Mouse (Mus musculus) Patski (cell line): ENCODE results near the gene Cask. TPM values are rescaled to one million over a fixed set of nuclear protein-coding genes. Genes with fewer than 3 reads are reported as not detected.

Experiments used
- ATAC-seq: fragments of 100-300 bp; one replicate; pipeline ENCODE4 v1.8.0; 2021
- CTCF ChIA-PET: fragments of 350-600 bp; sonication (Branson Sonifier 250); formaldehyde crosslinking; loops from one replicate; lab custom pipeline; 2022; ENCODE audit warnings: inconsistent platforms; lab: Charles Lee
- POLR2A ChIA-PET: fragments of 350-600 bp; sonication (Branson Sonifier 250); formaldehyde crosslinking; loops from one replicate; lab custom pipeline; 2022; ENCODE audit warnings: antibody characterized with exemption, inconsistent platforms; lab: Charles Lee
- DNase-seq: peaks from one replicate; pipeline ENCODE4 v3.0.0-alpha.2; 2011; ENCODE audit warnings: low read depth, low spot score
- H3K27me3 ChIP-seq: fragments of 371-371 bp; one replicate; pipeline ENCODE4 v1.5.1; 2021
- CTCF ChIP-seq: fragments of 100-300 bp; IDR thresholded peaks from one replicate; pipeline ENCODE4 v1.5.1; 2021
- in situ Hi-C: fragments of 300-500 bp; cut with MboI; formaldehyde crosslinking; loops from 3 replicates; pipeline ENCODE4 v1.11.1; 2018; ENCODE audit warnings: low pct_unique_long_range_greater_than_20kb, mixed read lengths
- polyA plus RNA-seq: library from polyadenylated mRNA; unstranded; gene quantifications from one replicate; pipeline ENCODE4 v1.2.3, GENCODE M21; 2021

Cask gene
- polyA plus RNA-seq, 1 experiment from 2014 or later: 70.1 TPM

- in situ Hi-C loops: no loop called here
- ATAC-seq (no peak), DNase-seq (no peak)
- CTCF ChIA-PET: interaction anchor here (1.6 kb wide), 1 partner anchor 16 kb away, joined by 5 read pairs; no protein-coding TSS in a partner anchor
- TF ChIP-seq CTCF: no peak
- peaks cover 23% of the 10 kb centered on the region for H3K27me3 ChIP-seq
- POLR2A ChIA-PET: no interaction called here
Observed at GRCm38 (mm10) chrX:13673001-13673400, 178.2 kb downstream of the Cask start.

- peaks cover 19% of the 10 kb centered on the region for H3K27me3 ChIP-seq
- POLR2A ChIA-PET: interaction anchor here (0.6 kb wide), 1 partner anchor 375 kb away, joined by 3 read pairs; no protein-coding TSS in a partner anchor
- DNase-seq: no peak
- CTCF ChIA-PET: no interaction called here
- in situ Hi-C loops: no loop called here
- TF ChIP-seq CTCF: no peak
- ATAC-seq: no peak
Observed at GRCm38 (mm10) chrX:13670342-13670741, 180.8 kb downstream of the Cask start.

- POLR2A ChIA-PET: no interaction called here
- in situ Hi-C loops: no loop called here
- DNase-seq: no peak
- TF ChIP-seq CTCF: no peak
- CTCF ChIA-PET: no interaction called here
- no peak for ATAC-seq
- H3K27me3 ChIP-seq: peaks cover 32% of the 10 kb centered on the region
Observed at GRCm38 (mm10) chrX:13668867-13669266, 182.3 kb downstream of the Cask start.

GRCm38 (mm10) chrX:13661063-13661462 is 190.1 kb downstream of the Cask start, which contains the start of gene Gpr82:
Gpr82 (plus strand) TSS chrX:13661363.
- in situ Hi-C loops: no loop called here
- ChIA-PET POLR2A (no interaction called here), CTCF (interaction anchor here (1.1 kb wide), 1 partner anchor 11 kb away, joined by 3 read pairs; no protein-coding TSS in a partner anchor)
- no peak for ATAC-seq
- TF ChIP-seq CTCF: no peak
- DNase-seq: no peak
- peaks cover 50% of the 10 kb centered on the region for H3K27me3 ChIP-seq

GRCm38 (mm10) chrX:13659201-13659890 is 191.8 kb downstream of the Cask start:
- DNase-seq: no peak
- no peak for TF ChIP-seq CTCF
- ChIA-PET POLR2A (no interaction called here), CTCF (interaction anchor here (1.1 to 1.6 kb wide), 2 partner anchors 9 to 21 kb away, joined by 3 to 5 read pairs; no protein-coding TSS in a partner anchor)
- no peak for ATAC-seq
- in situ Hi-C loops: loop anchor here (5.0 to 10.0 kb wide), 2 partner anchors 195 to 432 kb away; partner anchors contain the start of gene Nyx
- peaks cover 36% of the 10 kb centered on the region for H3K27me3 ChIP-seq

- no peak for TF ChIP-seq CTCF
- POLR2A ChIA-PET: no interaction called here
- H3K27me3 ChIP-seq: peaks cover 31% of the 10 kb centered on the region
- no peak for ATAC-seq
- CTCF ChIA-PET: no interaction called here
- no peak for DNase-seq
- in situ Hi-C loops: loop anchor here (5.0 to 10.0 kb wide), 2 partner anchors 194 to 431 kb away; partner anchors contain the start of gene Nyx
Observed at GRCm38 (mm10) chrX:13658616-13659140, 192.5 kb downstream of the Cask start.

GRCm38 (mm10) chrX:13656721-13657120 is 194.4 kb downstream of the Cask start:
- peak; percentile 49 for TF ChIP-seq CTCF
- CTCF ChIA-PET: interaction anchor here (0.6 to 2.6 kb wide), 7 partner anchors 16 to 432 kb away, joined by 3 to 19 read pairs (median 5); no protein-coding TSS in a partner anchor
- ATAC-seq (no peak), DNase-seq (peak; percentile 13)
- POLR2A ChIA-PET: interaction anchor here (0.6 kb wide), 1 partner anchor 63 kb away, joined by 5 read pairs; no protein-coding TSS in a partner anchor
- peaks cover 23% of the 10 kb centered on the region for H3K27me3 ChIP-seq
- in situ Hi-C loops: loop anchor here (5.0 to 10.0 kb wide), 2 partner anchors 192 to 429 kb away; partner anchors contain the start of gene Nyx

GRCm38 (mm10) chrX:13655906-13656305 is 195.3 kb downstream of the Cask start:
- no peak for ATAC-seq
- ChIA-PET POLR2A (interaction anchor here (0.5 kb wide), 1 partner anchor 1507 kb away, joined by 4 read pairs; no protein-coding TSS in a partner anchor), CTCF (interaction anchor here (2.4 to 2.6 kb wide), 2 partner anchors 426 to 431 kb away, joined by 12 to 19 read pairs; no protein-coding TSS in a partner anchor)
- peaks cover 22% of the 10 kb centered on the region for H3K27me3 ChIP-seq
- no peak for DNase-seq
- in situ Hi-C loops: loop anchor here (5.0 to 10.0 kb wide), 2 partner anchors 191 to 429 kb away; partner anchors contain the start of gene Nyx
- TF ChIP-seq CTCF: no peak

- CTCF ChIA-PET: interaction anchor here (2.4 to 2.6 kb wide), 2 partner anchors 425 to 430 kb away, joined by 12 to 19 read pairs; no protein-coding TSS in a partner anchor
- in situ Hi-C loops: loop anchor here (5.0 to 10.0 kb wide), 2 partner anchors 190 to 428 kb away; partner anchors contain the start of gene Nyx
- TF ChIP-seq CTCF: no peak
- peaks cover 23% of the 10 kb centered on the region for H3K27me3 ChIP-seq
- ATAC-seq (no peak), DNase-seq (no peak)
- POLR2A ChIA-PET: no interaction called here
Observed at GRCm38 (mm10) chrX:13655005-13655421, 196.2 kb downstream of the Cask start.

- no peak for ATAC-seq
- no peak for TF ChIP-seq CTCF
- POLR2A ChIA-PET: no interaction called here
- in situ Hi-C loops: loop anchor here (10.0 kb wide), 1 partner anchor 187 kb away; the partner anchor contains the start of gene Nyx
- H3K27me3 ChIP-seq: peaks cover 19% of the 10 kb centered on the region
- CTCF ChIA-PET: no interaction called here
- DNase-seq: no peak
Observed at GRCm38 (mm10) chrX:13652291-13652690, 198.9 kb downstream of the Cask start.
